Mouse (Mus musculus) thymus, adult 2 months (tissue): ENCODE data around the gene Palld. TPM values are rescaled to one million over a fixed set of nuclear protein-coding genes. Genes with fewer than 3 reads are reported as not detected.
A peak's percentile ranks its signal among the peaks of the same experiment; 100 is the strongest.

Experiments
- DNase-seq: peaks from one replicate; pipeline ENCODE4 v3.0.0; 2021
- H3K27ac ChIP-seq: fragments of 200-500 bp; 2 replicates; pipeline ENCODE4 v1.5.1; 2012; ENCODE audit warnings: low read length, control low read depth; ENCODE audit not compliant: control insufficient read depth, insufficient read depth
- H3K27me3 ChIP-seq: fragments of 200-500 bp; 2 replicates; pipeline ENCODE4 v1.6.1; 2012; ENCODE audit warnings: mild to moderate bottlenecking, low read length, moderate library complexity, mixed read lengths; ENCODE audit not compliant: control insufficient read depth, insufficient read depth
- H3K36me3 ChIP-seq: fragments of 200-500 bp; 2 replicates; pipeline ENCODE4 v1.6.1; 2012; ENCODE audit warnings: mild to moderate bottlenecking, low read length, moderate library complexity; ENCODE audit not compliant: control insufficient read depth, insufficient read depth
- H3K4me1 ChIP-seq: fragments of 200-500 bp; replicated peaks from 2 replicates; pipeline ENCODE4 v1.6.1; 2012; ENCODE audit warnings: low read length; ENCODE audit not compliant: control insufficient read depth, insufficient read depth
- H3K4me3 ChIP-seq: fragments of 200-500 bp; 2 replicates; pipeline ENCODE4 v1.5.1; 2012; ENCODE audit warnings: mild to moderate bottlenecking, low read length, control low read depth, moderate library complexity; ENCODE audit not compliant: control insufficient read depth, insufficient read depth
- CTCF ChIP-seq: fragments of 200-500 bp; IDR thresholded peaks from 2 replicates; pipeline ENCODE4 v1.5.1; 2012; ENCODE audit warnings: mild to moderate bottlenecking, control low read depth, low read length, moderate library complexity, borderline replicate concordance; ENCODE audit not compliant: control insufficient read depth, poor library complexity, insufficient read depth; ENCODE audit errors: extremely low read depth
- POLR2A ChIP-seq: fragments of 200-500 bp; IDR thresholded peaks from 2 replicates; pipeline ENCODE4 v1.6.1; 2012; ENCODE audit warnings: mild to moderate bottlenecking, low read length, control low read depth, moderate library complexity; ENCODE audit not compliant: control insufficient read depth, poor library complexity, insufficient read depth; ENCODE audit errors: extremely low read depth
- WGBS: fragments of 180-500 bp; shearing (Covaris S2); methylation state at CpG from one replicate; pipeline ENCODE4 v1.1.7; 2018; 5-methylcytosine and 5-hydroxymethylcytosine counted together
- polyA plus RNA-seq: library from polyadenylated mRNA; depleted of rRNA; stranded (reverse); fragments of >200 nt; gene quantifications from 2 replicates; pipeline ENCODE4 v1.2.3, GENCODE M21; 2012

The Palld gene
- polyA plus RNA-seq, 1 experiment = 10.6 TPM

DNA sequence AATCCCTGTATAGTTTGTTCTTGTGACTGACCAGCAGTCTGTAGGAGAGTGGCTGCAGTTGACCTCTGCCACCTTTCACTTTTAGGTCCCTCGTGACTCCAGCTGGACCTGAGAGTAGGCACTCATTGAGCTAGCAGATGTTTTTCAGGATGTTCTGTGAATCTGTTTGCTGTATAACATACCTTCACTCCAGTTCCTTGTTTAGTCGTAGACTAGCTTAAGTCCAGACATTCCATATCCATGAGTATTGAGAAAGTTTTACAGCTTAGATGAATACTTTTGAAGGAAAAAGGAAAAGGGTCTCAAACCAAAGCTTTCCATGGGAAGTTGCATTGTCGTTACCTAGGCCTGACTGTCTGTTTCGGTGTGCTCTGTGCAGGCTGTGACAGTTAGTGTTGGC, 405.4 kb downstream of the Palld start:
- no peak for DNase-seq
- Histone ChIP-seq H3K4me3 (no peak overlapping the region), H3K27ac (no peak overlapping the region), H3K36me3 (no peaks in the 10 kb centered on the region), H3K27me3 (no peaks in the 10 kb centered on the region), H3K4me1 (no peaks in the 10 kb centered on the region)
- 97% methylated on average over 4 of the region's 4 CpGs for WGBS
- TF ChIP-seq CTCF (no peak), POLR2A (no peak)

DNA sequence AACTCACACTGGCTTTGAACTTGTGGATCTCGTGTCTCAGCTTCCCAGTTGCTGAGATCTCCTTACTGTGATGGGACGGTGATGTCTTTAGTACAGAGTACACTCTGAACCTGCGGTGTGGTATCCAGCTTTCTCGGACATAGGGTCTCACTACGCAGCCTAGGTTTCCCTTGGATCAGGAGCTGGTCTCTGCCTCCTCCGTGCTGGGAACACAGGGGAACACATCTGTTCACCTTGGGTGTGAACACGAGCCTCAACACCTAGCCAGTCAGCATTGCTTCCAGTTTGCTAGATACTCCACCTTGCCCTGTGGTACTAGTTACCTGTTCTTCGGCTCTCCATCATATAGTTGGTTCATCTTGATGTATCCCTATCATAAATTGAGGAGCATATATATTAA, 413.9 kb downstream of the Palld start:
- Histone ChIP-seq H3K36me3 (no peaks in the 10 kb centered on the region), H3K4me3 (no peak overlapping the region), H3K27me3 (no peaks in the 10 kb centered on the region), H3K4me1 (peaks cover 3% of the 10 kb centered on the region; the same call in 1 of the 2 replicates), H3K27ac (no peak overlapping the region)
- 97% methylated on average over 8 of the region's 8 CpGs for WGBS
- no peak for DNase-seq
- TF ChIP-seq CTCF = no peak

DNA sequence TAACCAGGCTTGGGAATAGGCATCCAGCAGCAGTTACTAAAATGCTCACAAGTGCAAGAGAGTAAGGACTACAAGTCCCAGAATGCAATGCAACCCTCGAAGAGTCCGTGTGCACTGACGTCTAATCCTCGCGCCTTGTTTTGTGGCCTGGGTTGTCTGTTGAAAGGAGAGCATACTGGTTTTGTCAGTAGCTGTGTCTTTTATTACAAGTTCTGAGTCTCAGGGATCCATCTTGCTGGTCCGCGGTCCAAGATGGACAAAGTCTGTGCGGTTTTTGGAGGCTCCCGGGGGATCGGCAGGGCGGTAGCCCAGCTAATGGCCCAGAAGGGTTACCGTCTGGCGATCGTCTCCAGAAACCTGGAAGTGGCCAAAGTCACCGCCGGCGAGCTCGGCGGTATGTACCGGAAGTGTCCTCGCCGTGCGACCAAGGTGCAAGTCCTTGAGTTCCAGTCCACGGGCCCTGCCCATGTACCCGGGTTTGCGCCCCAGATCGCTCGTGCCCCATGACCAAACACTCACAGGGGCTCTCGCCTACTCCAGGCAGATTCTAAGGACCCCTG, 414.8 kb downstream of the Palld start, which contains the start of gene Cbr4:
TSS of gene Cbr4 (plus strand) at position 138 of the 560 bp plus-strand sequence.
- TF ChIP-seq CTCF = no peak; the same call in 1 of the 2 replicates
- TF ChIP-seq POLR2A = no peak
- Histone ChIP-seq H3K27ac (peak within 1 kb of the TSS; percentile 60; the same call in 1 of the 2 replicates), H3K4me1 (peaks cover 3% of the 10 kb centered on the region; the same call in 1 of the 2 replicates), H3K4me3 (peak within 1 kb of the TSS; percentile 91), H3K27me3 (no peaks in the 10 kb centered on the region), H3K36me3 (no peaks in the 10 kb centered on the region)
- WGBS = under 1% methylated on average over 29 of the region's 29 CpGs
- peak; percentile 86 for DNase-seq

GRCm38 (mm10) chr8:61486923-61487529, 415.5 kb downstream of the Palld start:
- H3K4me3 ChIP-seq = no peak overlapping the region
- peaks cover 3% of the 10 kb centered on the region; the same call in 1 of the 2 replicates for H3K4me1 ChIP-seq
- no peaks in the 10 kb centered on the region for H3K27me3 ChIP-seq
- no peaks in the 10 kb centered on the region for H3K36me3 ChIP-seq
- no peak overlapping the region for H3K27ac ChIP-seq
- TF ChIP-seq POLR2A (no peak), CTCF (no peak)
- WGBS = 99% methylated on average over 2 of the region's 2 CpGs
- no peak for DNase-seq

DNA sequence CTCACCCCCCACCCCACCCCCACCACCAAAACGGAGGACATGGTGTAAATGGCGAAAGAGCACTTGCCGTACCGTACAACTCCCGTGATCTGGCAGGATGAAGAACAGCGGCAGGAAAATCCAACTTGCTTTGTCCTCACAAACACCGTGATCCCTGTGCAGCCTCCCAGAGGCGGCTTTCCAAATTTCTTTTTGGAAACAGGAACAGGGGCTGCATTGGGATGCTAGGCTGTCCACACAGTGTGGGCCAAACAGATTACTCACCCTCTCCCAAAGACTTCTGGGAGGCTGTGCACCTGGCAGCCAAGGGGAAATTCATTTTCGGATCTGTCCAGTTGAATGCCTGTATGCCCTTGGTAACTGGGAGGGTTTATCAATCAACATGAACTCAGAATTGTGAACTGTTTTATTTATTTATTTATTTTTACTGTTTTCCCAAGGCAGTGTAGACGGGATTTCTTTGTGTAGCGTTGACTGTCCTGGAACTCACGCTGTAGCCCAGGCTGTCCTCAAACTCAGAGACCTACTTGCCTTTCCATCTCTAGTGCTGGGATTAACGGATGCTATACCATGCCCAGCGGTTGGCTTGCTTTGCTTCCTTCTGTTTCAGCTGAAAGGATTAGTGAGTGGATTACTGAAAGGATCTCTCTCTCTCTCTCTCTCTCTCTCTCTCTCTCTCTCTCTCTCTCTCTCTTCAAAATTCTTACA, 422.1 kb downstream of the Palld start:
- no peak for TF ChIP-seq CTCF
- Histone ChIP-seq H3K27ac (no peak overlapping the region), H3K27me3 (no peaks in the 10 kb centered on the region), H3K4me3 (no peak overlapping the region), H3K36me3 (no peaks in the 10 kb centered on the region), H3K4me1 (no peaks in the 10 kb centered on the region)
- WGBS = 94% methylated on average over 14 of the region's 14 CpGs
- no peak for DNase-seq

DNA sequence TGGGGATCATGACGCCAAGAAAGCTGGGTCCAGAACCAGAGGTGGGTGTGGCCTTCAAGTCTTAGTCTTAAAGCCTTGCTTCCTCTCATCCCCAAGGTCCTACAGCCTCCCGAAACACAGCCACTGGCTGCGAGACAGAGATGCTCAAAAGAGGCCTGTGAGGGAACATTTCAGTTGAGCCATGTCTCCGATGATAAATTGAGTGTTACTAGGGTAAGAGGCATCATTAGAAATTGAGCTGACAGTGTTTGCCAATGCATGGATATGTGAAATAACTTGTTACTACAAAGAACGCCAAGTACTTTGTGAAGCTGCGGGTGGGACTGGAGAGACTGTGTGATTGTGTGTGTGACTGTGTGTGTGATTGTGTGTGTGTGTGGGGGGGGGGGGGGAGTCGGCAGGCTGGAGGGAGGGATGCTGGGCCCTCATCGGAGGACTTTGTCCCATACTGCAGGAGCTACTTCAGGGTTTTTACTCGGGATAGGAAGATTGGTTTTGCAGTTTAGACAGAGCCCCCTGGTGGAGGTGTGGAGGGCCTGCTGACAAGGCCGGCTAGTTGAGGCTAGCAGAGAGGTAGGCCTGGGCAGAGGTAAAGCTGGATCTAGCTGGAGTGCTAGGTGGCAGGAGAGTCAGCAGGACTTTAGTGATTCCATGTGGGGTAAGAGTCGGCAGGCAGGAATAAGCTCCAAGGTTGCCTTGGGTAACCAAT, 422.8 kb downstream of the Palld start:
- peak; percentile 61 for DNase-seq
- TF ChIP-seq CTCF (peak; percentile 71; the same call in 1 of the 2 replicates), POLR2A (no peak)
- 59% methylated on average over 11 of the region's 11 CpGs for WGBS

DNA sequence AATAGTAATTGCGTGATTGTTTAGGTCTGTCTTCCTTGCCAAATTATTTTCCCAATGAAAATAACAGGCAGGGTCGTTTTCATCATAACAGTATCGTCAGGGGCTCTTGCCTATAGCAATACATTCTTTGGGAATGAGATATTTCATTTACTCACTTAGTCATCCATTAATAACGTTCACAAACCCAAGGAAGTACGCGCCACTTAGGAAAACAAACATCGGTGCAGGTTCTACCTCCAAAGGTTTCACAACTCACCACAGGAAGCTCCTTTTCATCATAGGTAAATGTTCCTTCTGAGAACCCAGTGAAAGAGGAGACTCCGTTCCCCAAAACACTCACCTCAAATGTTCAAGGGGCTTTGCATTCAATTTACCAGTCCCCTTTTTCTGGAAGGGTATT, 423.7 kb downstream of the Palld start:
- no peak overlapping the region for H3K27ac ChIP-seq
- no peak for TF ChIP-seq POLR2A
- TF ChIP-seq CTCF = no peak
- no peaks in the 10 kb centered on the region for H3K4me1 ChIP-seq
- no peaks in the 10 kb centered on the region for H3K36me3 ChIP-seq
- H3K4me3 ChIP-seq = no peak overlapping the region
- 82% methylated on average over 8 of the region's 8 CpGs for whole genome bisulfite sequencing
- DNase-seq = no peak
- no peaks in the 10 kb centered on the region for H3K27me3 ChIP-seq

More for the DNA sequence above, 422.8 kb downstream of the Palld start:
- Histone ChIP-seq H3K4me3 (no peak overlapping the region), H3K36me3 (no peaks in the 10 kb centered on the region), H3K27ac (no peak overlapping the region), H3K4me1 (no peaks in the 10 kb centered on the region), H3K27me3 (no peaks in the 10 kb centered on the region)
